Mouse (Mus musculus) spleen, postnatal 36 days (tissue): ENCODE measurements around the gene Pin1rt1.

ENCODE experiments used
- DNase-seq, 2 experiments: peaks; one replicate each; pipeline ENCODE4 v3.0.0; 2022; ENCODE audit warnings: low spot score in 2 of 2, mixed read lengths in 1 of 2

Gene Pin1rt1

GRCm38 (mm10) chr2:104716279-104716678 is at the start of gene Pin1rt1:
TSS of gene Pin1rt1 (minus strand) at chr2:104716379.
- DNase-seq: no peak

GRCm38 (mm10) chr2:104764018-104764417 is 47.8 kb upstream of the Pin1rt1 start:
- no peak for DNase-seq

- DNase-seq: no peak
Measured at GRCm38 (mm10) chr2:104763134-104763703, 47.0 kb upstream of the Pin1rt1 start.

- DNase-seq: peak in 1 of 2 experiments; percentile 4
Measured at GRCm38 (mm10) chr2:104750611-104751010, 34.4 kb upstream of the Pin1rt1 start.

- no peak for DNase-seq
Measured at GRCm38 (mm10) chr2:104748652-104749183, 32.5 kb upstream of the Pin1rt1 start.

- peak in 1 of 2 experiments; percentile 2 for DNase-seq
Measured at GRCm38 (mm10) chr2:104746251-104746650, 30.1 kb upstream of the Pin1rt1 start.

- DNase-seq: no peak
Measured at GRCm38 (mm10) chr2:104743971-104744370, 27.8 kb upstream of the Pin1rt1 start.

- no peak for DNase-seq
Measured at GRCm38 (mm10) chr2:104743160-104743559, 27.0 kb upstream of the Pin1rt1 start.

GRCm38 (mm10) chr2:104742741-104743064 is 26.5 kb upstream of the Pin1rt1 start, which contains the start of gene Depdc7:
TSS of gene Depdc7 (minus strand) at chr2:104742878.
- peak; percentile 72 to 77 for DNase-seq

- no peak for DNase-seq
Measured at GRCm38 (mm10) chr2:104741896-104742740, 25.9 kb upstream of the Pin1rt1 start.

GRCm38 (mm10) chr2:104741015-104741758 is 25.0 kb upstream of the Pin1rt1 start:
- no peak for DNase-seq

GRCm38 (mm10) chr2:104740248-104740949 is 24.2 kb upstream of the Pin1rt1 start:
- no peak for DNase-seq

- DNase-seq: no peak
Measured at GRCm38 (mm10) chr2:104739691-104740090, 23.5 kb upstream of the Pin1rt1 start.

GRCm38 (mm10) chr2:104736241-104736640 is 20.1 kb upstream of the Pin1rt1 start:
- DNase-seq: no peak

- DNase-seq: no peak
Measured at GRCm38 (mm10) chr2:104732562-104733256, 16.5 kb upstream of the Pin1rt1 start.

- peak; percentile 35 to 48 for DNase-seq
Measured at GRCm38 (mm10) chr2:104732033-104732444, 15.9 kb upstream of the Pin1rt1 start.

- DNase-seq: no peak
Measured at GRCm38 (mm10) chr2:104727369-104727768, 11.2 kb upstream of the Pin1rt1 start.

- DNase-seq: no peak
Measured at GRCm38 (mm10) chr2:104722021-104722420, 5.8 kb upstream of the Pin1rt1 start.

- DNase-seq: no peak
Measured at GRCm38 (mm10) chr2:104717827-104718226, 1.6 kb upstream of the Pin1rt1 start.

- no peak for DNase-seq
Measured at GRCm38 (mm10) chr2:104717231-104717735, 1.1 kb upstream of the Pin1rt1 start.

GRCm38 (mm10) chr2:104714254-104714691 is 1.9 kb downstream of the Pin1rt1 start:
- DNase-seq: no peak
